22 mouse cellular contexts compared by ENCODE assay signal in the genomic region with DNA sequence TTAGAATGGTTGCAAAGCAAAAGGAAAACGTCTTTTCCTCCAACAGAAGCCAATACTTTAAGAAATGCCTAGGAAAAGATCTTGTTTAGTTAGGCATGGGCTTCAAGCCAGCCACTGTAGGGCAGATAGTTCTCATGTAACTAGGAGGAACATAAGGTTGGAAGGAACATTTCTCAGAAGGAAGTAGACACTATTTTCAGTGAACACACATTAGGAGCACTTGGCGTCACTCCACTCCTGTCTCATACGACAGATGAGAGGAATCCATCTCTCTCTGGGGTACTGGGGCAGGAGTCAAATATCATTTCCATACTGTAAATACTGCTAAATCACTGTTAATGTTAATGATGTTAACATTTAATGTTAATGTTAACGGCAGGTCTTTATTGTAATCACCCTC.
DNase-seq lines count a peak whose midpoint lies in the region; ATAC-seq and TF ChIP-seq lines count a peak whose summit lies in the region.
"Had no signal": no experiment of that assay in that cellular context is flagged by ENCODE, and none has a peak within 500 bp of the region (broad histone marks: within the 10 kb centered on the region; RNA-seq: fewer than 3 reads in every experiment).

No protein-coding gene starts in this region.

- no peaks in the 10 kb centered on the region for H3K9me3 ChIP-seq in forebrain, embryonic 14.5 days (replicated peaks; ENCODE audit: control insufficient read depth, low read length)
- no peaks in the 10 kb centered on the region for H3K9me3 ChIP-seq in forebrain, embryonic 10.5 days
- no peaks in the 10 kb centered on the region for H3K9me3 ChIP-seq in midbrain, postnatal 0 days (ENCODE audit: low read length)
- no peaks in the 10 kb centered on the region for H3K9me3 ChIP-seq in midbrain, embryonic 14.5 days (ENCODE audit: control insufficient read depth, low read length)
- H3K9me3 ChIP-seq in kidney, embryonic 16.5 days (ENCODE audit: low read length), result no peaks in the 10 kb centered on the region
- H3K9me3 ChIP-seq: heart, embryonic 13.5 days; stomach, embryonic 15.5 days had no signal

- peak; percentile 72 for DNase-seq in forebrain, embryonic 14.5 days (ENCODE audit: low spot score)
- DNase-seq in forebrain, embryonic 10.5 days (ENCODE audit: extremely low spot score, low spot score), result no peak
- peak in 1 of 2 experiments; percentile 17 for DNase-seq in layer of hippocampus, adult 2 months (ENCODE audit: low spot score in 2 of 2)
- no peak for DNase-seq in layer of hippocampus, postnatal 25 days (ENCODE audit: extremely low spot score in 1 of 2, low spot score in 1 of 2)
- DNase-seq in midbrain, postnatal 0 days (ENCODE audit: low spot score), result peak; percentile 26
- DNase-seq in midbrain, embryonic 14.5 days, result no peak
- DNase-seq in brain, embryonic 14.5 days (ENCODE audit: low read depth), result peak; percentile 76
- DNase-seq: adrenal gland, postnatal 36 days; cerebellum, adult 2 months; gastrocnemius, postnatal 36 days; heart, adult 2 months; heart, postnatal 14 days; kidney, postnatal 36 days; thymus, adult 18-20 months; thymus, postnatal 4 days had no signal

- H3K27ac ChIP-seq in forebrain, embryonic 14.5 days (ENCODE audit: low read depth, low read length), result no peak overlapping the region
- no peak overlapping the region for H3K27ac ChIP-seq in forebrain, embryonic 10.5 days
- peak overlapping the region; percentile 84 for H3K27ac ChIP-seq in layer of hippocampus, adult 2 months
- no peak overlapping the region for H3K27ac ChIP-seq in midbrain, postnatal 0 days (ENCODE audit: low read depth, low read length)
- no peak overlapping the region for H3K27ac ChIP-seq in midbrain, embryonic 14.5 days (replicated peaks; ENCODE audit: low read depth, low read length)
- no peak overlapping the region for H3K27ac ChIP-seq in kidney, embryonic 16.5 days (ENCODE audit: low read length)
- H3K27ac ChIP-seq: heart, adult 2 months; heart, embryonic 13.5 days; hindbrain, postnatal 0 days; stomach, embryonic 15.5 days had no signal

- no peaks in the 10 kb centered on the region for H3K27me3 ChIP-seq in forebrain, embryonic 14.5 days (replicated peaks; ENCODE audit: control insufficient read depth, insufficient read depth, low read length)
- no peaks in the 10 kb centered on the region for H3K27me3 ChIP-seq in forebrain, embryonic 10.5 days (ENCODE audit: poor library complexity, severe bottlenecking)
- H3K27me3 ChIP-seq in midbrain, postnatal 0 days (ENCODE audit: insufficient read depth, low read length), result no peaks in the 10 kb centered on the region
- H3K27me3 ChIP-seq in midbrain, embryonic 14.5 days (ENCODE audit: control insufficient read depth, insufficient read depth, low read length), result no peaks in the 10 kb centered on the region
- H3K27me3 ChIP-seq in kidney, embryonic 16.5 days (ENCODE audit: insufficient read depth, low read length), result no peaks in the 10 kb centered on the region
- H3K27me3 ChIP-seq: heart, embryonic 13.5 days; stomach, embryonic 15.5 days had no signal

- 73% methylated on average over 4 of the region's 4 CpGs for WGBS in forebrain, embryonic 14.5 days
- WGBS in forebrain, embryonic 10.5 days, result 84% methylated on average over 4 of the region's 4 CpGs
- WGBS in midbrain, postnatal 0 days, result 88% methylated on average over 4 of the region's 4 CpGs
- 84% methylated on average over 4 of the region's 4 CpGs for whole genome bisulfite sequencing in midbrain, embryonic 14.5 days
- WGBS in kidney, embryonic 16.5 days, result 68% methylated on average over 4 of the region's 4 CpGs

- no peaks in the 10 kb centered on the region for H3K4me1 ChIP-seq in forebrain, embryonic 14.5 days (ENCODE audit: control insufficient read depth, insufficient read depth, low read length)
- H3K4me1 ChIP-seq in forebrain, embryonic 10.5 days, result no peaks in the 10 kb centered on the region
- no peaks in the 10 kb centered on the region for H3K4me1 ChIP-seq in midbrain, postnatal 0 days (ENCODE audit: insufficient read depth, low read length)
- H3K4me1 ChIP-seq in midbrain, embryonic 14.5 days (ENCODE audit: control insufficient read depth, insufficient read depth, low read length), result peaks cover 7% of the 10 kb centered on the region; the same call in 1 of the 2 replicates
- H3K4me1 ChIP-seq in kidney, embryonic 16.5 days (ENCODE audit: insufficient read depth, low read length), result no peaks in the 10 kb centered on the region
- H3K4me1 ChIP-seq: heart, embryonic 13.5 days; stomach, embryonic 15.5 days had no signal

- TF ChIP-seq CTCF in layer of hippocampus, adult 2 months (conservative IDR thresholded peaks at IDR 0.05), result no peak
- TF ChIP-seq CTCF in midbrain, postnatal 0 days (IDR thresholded peaks at IDR 0.05), result no peak
- TF ChIP-seq CTCF in brain, embryonic 14.5 days (IDR thresholded peaks at IDR 0.05; ENCODE audit: borderline replicate concordance, extremely low read depth, insufficient read depth, insufficient read length), result no peak

- H3K4me2 ChIP-seq in forebrain, embryonic 14.5 days (ENCODE audit: low read length), result no peak overlapping the region
- H3K4me2 ChIP-seq in midbrain, postnatal 0 days (ENCODE audit: low read depth, low read length, poor library complexity, severe bottlenecking), result no peak overlapping the region
- H3K4me2 ChIP-seq in midbrain, embryonic 14.5 days (ENCODE audit: low read length), result no peak overlapping the region
- no peak overlapping the region for H3K4me2 ChIP-seq in kidney, embryonic 16.5 days (replicated peaks; ENCODE audit: low read depth, low read length)
- H3K4me2 ChIP-seq: heart, embryonic 13.5 days; midbrain, embryonic 11.5 days; stomach, embryonic 15.5 days had no signal

- peak; percentile 26; the same call in 1 of the 2 replicates for ATAC-seq in forebrain, embryonic 14.5 days
- ATAC-seq in midbrain, postnatal 0 days (ENCODE audit: low FRiP score), result no peak
- no peak for ATAC-seq in midbrain, embryonic 14.5 days (ENCODE audit: low FRiP score, low TSS enrichment)
- no peak for ATAC-seq in kidney, embryonic 16.5 days (ENCODE audit: low FRiP score, low TSS enrichment)
- ATAC-seq: hindbrain, postnatal 0 days; intestine, embryonic 16.5 days; lung, postnatal 0 days had no signal

- no peak overlapping the region for H3K4me3 ChIP-seq in forebrain, embryonic 14.5 days (ENCODE audit: low read depth, low read length)
- no peak overlapping the region for H3K4me3 ChIP-seq in forebrain, embryonic 10.5 days
- no peak overlapping the region for H3K4me3 ChIP-seq in layer of hippocampus, adult 2 months
- no peak overlapping the region for H3K4me3 ChIP-seq in midbrain, postnatal 0 days (ENCODE audit: low read depth, low read length)
- no peak overlapping the region for H3K4me3 ChIP-seq in midbrain, embryonic 14.5 days (replicated peaks; ENCODE audit: low read depth, low read length)
- no peak overlapping the region for H3K4me3 ChIP-seq in kidney, embryonic 16.5 days (ENCODE audit: low read length)
- H3K4me3 ChIP-seq: heart, adult 2 months; heart, embryonic 13.5 days; stomach, embryonic 15.5 days had no signal

- H3K9ac ChIP-seq in forebrain, embryonic 14.5 days (ENCODE audit: low read length), result no peak overlapping the region
- H3K9ac ChIP-seq in midbrain, postnatal 0 days (replicated peaks; ENCODE audit: low read length, poor library complexity, severe bottlenecking), result no peak overlapping the region
- no peak overlapping the region for H3K9ac ChIP-seq in midbrain, embryonic 14.5 days (replicated peaks; ENCODE audit: low read length)
- H3K9ac ChIP-seq in kidney, embryonic 16.5 days (replicated peaks; ENCODE audit: low read length), result no peak overlapping the region
- H3K9ac ChIP-seq: heart, embryonic 13.5 days; stomach, embryonic 15.5 days had no signal

- no peaks in the 10 kb centered on the region for H3K36me3 ChIP-seq in forebrain, embryonic 14.5 days (ENCODE audit: control insufficient read depth, insufficient read depth, low read length)
- H3K36me3 ChIP-seq in forebrain, embryonic 10.5 days (replicated peaks), result no peaks in the 10 kb centered on the region
- no peaks in the 10 kb centered on the region for H3K36me3 ChIP-seq in midbrain, postnatal 0 days (ENCODE audit: insufficient read depth, low read length)
- H3K36me3 ChIP-seq in midbrain, embryonic 14.5 days (ENCODE audit: control insufficient read depth, insufficient read depth, low read length), result no peaks in the 10 kb centered on the region
- H3K36me3 ChIP-seq in kidney, embryonic 16.5 days (ENCODE audit: insufficient read depth, low read length), result no peaks in the 10 kb centered on the region
- H3K36me3 ChIP-seq: heart, embryonic 13.5 days; stomach, embryonic 15.5 days had no signal

- no peak for TF ChIP-seq POLR2A in brain, embryonic 14.5 days (IDR thresholded peaks at IDR 0.05; ENCODE audit: borderline replicate concordance, extremely low read depth, insufficient read depth, insufficient read length, poor library complexity, severe bottlenecking)

Comparison
In these comparisons a context has a peak if more than half of its experiments do, and no peak if none do; other contexts are left out.
1. DNase-seq: peak in forebrain, embryonic 14.5 days (single experiment), midbrain, postnatal 0 days (single experiment) and brain, embryonic 14.5 days (single experiment); none in forebrain, embryonic 10.5 days (single experiment), layer of hippocampus, postnatal 25 days (0 of 2) and midbrain, embryonic 14.5 days (single experiment).